Mouse (Mus musculus): ENCODE measurements around the gene Scaf11. TPM values are rescaled to one million over a fixed set of nuclear protein-coding genes. Genes with fewer than 3 reads are reported as not detected.

Scaf11 gene
- polyA plus RNA-seq, 1 experiment, result 152 TPM

DNA sequence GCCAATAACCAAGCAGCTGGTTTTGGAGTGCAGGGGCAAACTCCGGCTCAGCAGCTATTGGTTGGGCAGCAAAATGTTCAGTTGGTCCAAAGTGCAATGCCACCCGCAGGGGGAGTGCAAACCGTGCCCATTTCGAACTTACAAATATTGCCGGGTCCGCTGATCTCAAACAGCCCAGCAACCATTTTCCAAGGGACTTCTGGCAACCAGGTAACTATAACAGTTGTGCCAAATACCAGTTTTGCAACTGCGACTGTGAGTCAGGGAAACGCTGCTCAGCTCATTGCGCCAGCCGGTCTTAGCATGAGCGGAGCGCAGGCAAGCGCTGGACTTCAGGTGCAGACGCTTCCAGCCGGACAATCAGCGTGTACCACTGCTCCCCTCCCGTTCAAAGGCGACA is 89.3 kb downstream of the Scaf11 start:
- peaks cover 35% of the 10 kb centered on the region for H3K36me3 ChIP-seq (ENCODE audit: control insufficient read depth, insufficient read depth, low read length, poor library complexity, severe bottlenecking)
- no peak overlapping the region for H3K4me3 ChIP-seq (ENCODE audit: low read depth, low read length)
- H3K9ac ChIP-seq (ENCODE audit: low read depth, poor library complexity, severe bottlenecking), result no peak overlapping the region
- H3K27me3 ChIP-seq (ENCODE audit: control insufficient read depth, insufficient read depth, low read length, poor library complexity, severe bottlenecking), result no peaks in the 10 kb centered on the region
- no peaks in the 10 kb centered on the region for H3K4me1 ChIP-seq (ENCODE audit: control insufficient read depth, insufficient read depth, low read length)
- TF ChIP-seq CTCF (IDR thresholded peaks at IDR 0.05; ENCODE audit: low read depth, low read length) (no peak), POLR2A (IDR thresholded peaks at IDR 0.05; ENCODE audit: insufficient read depth, low read length) (no peak), EP300 (IDR thresholded peaks at IDR 0.05; ENCODE audit: insufficient read depth, low read depth, low read length) (no peak)
- H3K9me3 ChIP-seq (replicated peaks; ENCODE audit: control insufficient read depth, insufficient read depth, low read length, poor library complexity, severe bottlenecking), result no peaks in the 10 kb centered on the region
- H3K27ac ChIP-seq (ENCODE audit: insufficient read depth, low read length), result no peak overlapping the region

DNA sequence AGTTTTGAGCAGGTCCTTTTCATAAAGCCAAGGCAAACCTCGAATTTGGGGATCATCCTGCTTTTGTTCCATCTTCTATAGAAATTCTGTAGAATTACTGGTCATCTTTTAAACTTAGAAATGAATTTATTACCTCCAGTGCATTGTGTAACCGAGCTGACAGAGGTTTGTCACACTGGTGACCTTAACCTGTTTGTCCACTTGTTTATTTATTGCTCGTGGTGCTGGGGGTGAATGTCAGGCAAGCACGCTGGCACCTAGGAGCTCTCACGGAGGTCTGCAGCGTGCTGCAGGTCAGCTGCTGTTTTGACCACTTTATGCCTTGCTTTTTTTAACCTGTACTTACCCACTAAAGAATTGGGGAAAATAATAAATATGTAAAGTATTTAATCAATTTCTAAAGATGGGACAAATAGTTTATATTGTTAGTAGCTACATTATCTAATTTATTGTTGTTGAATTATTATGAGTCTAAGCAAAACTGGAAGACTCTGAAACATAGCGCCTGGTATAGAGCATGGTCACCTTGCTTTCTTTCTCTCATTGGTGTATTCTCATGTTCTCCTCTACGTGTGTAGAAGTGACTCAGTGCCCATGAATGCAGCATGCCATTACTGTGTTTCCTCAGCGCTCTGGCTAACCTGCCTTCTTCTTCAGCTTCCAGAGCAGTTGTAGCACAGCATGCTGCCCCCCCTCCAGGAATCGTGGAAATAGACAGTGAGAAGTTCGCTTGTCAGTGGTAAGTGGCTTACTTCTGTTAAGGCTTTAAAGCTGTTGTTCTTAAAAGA is 94.3 kb downstream of the Scaf11 start:
- Histone ChIP-seq H3K4me3 (ENCODE audit: low read depth, low read length) (no peak overlapping the region), H3K27me3 (ENCODE audit: control insufficient read depth, insufficient read depth, low read length, poor library complexity, severe bottlenecking) (no peaks in the 10 kb centered on the region), H3K36me3 (ENCODE audit: control insufficient read depth, insufficient read depth, low read length, poor library complexity, severe bottlenecking) (peaks cover 40% of the 10 kb centered on the region), H3K27ac (ENCODE audit: insufficient read depth, low read length) (no peak overlapping the region), H3K4me1 (ENCODE audit: control insufficient read depth, insufficient read depth, low read length) (no peaks in the 10 kb centered on the region), H3K9me3 (replicated peaks; ENCODE audit: control insufficient read depth, insufficient read depth, low read length, poor library complexity, severe bottlenecking) (no peaks in the 10 kb centered on the region), H3K9ac (ENCODE audit: low read depth, poor library complexity, severe bottlenecking) (no peak overlapping the region)
- no peak for TF ChIP-seq EP300 (IDR thresholded peaks at IDR 0.05; ENCODE audit: insufficient read depth, low read depth, low read length)
- no peak for TF ChIP-seq CTCF (IDR thresholded peaks at IDR 0.05; ENCODE audit: low read depth, low read length)
- TF ChIP-seq POLR2A (IDR thresholded peaks at IDR 0.05; ENCODE audit: insufficient read depth, low read length), result no peak

DNA sequence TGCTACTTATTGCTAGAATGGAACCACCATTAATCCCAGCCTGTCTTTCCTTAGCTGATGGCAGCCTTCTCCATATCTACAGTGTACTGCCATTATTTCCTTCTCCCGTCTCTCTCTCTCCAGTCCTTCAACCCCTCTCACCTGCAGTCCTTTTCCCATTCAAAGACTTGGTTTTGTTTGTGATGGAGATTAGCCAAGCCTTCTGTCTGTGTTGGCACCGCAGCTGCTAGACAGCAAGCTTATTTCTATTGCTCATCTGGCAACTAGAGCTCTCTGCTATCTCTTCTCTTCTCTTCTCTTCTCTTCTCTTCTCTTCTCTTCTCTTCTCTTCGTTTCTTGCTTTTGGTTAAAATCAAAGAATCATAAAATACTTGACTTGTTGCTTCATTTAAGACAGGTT is 95.3 kb downstream of the Scaf11 start:
- Histone ChIP-seq H3K9me3 (replicated peaks; ENCODE audit: control insufficient read depth, insufficient read depth, low read length, poor library complexity, severe bottlenecking) (no peaks in the 10 kb centered on the region), H3K27ac (ENCODE audit: insufficient read depth, low read length) (no peak overlapping the region), H3K27me3 (ENCODE audit: control insufficient read depth, insufficient read depth, low read length, poor library complexity, severe bottlenecking) (no peaks in the 10 kb centered on the region), H3K4me3 (ENCODE audit: low read depth, low read length) (no peak overlapping the region), H3K9ac (ENCODE audit: low read depth, poor library complexity, severe bottlenecking) (no peak overlapping the region), H3K36me3 (ENCODE audit: control insufficient read depth, insufficient read depth, low read length, poor library complexity, severe bottlenecking) (peaks cover 38% of the 10 kb centered on the region), H3K4me1 (ENCODE audit: control insufficient read depth, insufficient read depth, low read length) (no peaks in the 10 kb centered on the region)
- TF ChIP-seq POLR2A (IDR thresholded peaks at IDR 0.05; ENCODE audit: insufficient read depth, low read length) (no peak), CTCF (IDR thresholded peaks at IDR 0.05; ENCODE audit: low read depth, low read length) (no peak), EP300 (IDR thresholded peaks at IDR 0.05; ENCODE audit: insufficient read depth, low read depth, low read length) (no peak)

Other genes starting within 250 kb of the Scaf11 start
- gene Arid2, start 173.3 kb downstream of the Scaf11 start, polyA plus RNA-seq (2011; ENCODE audit: insufficient read depth, insufficient read length, low read depth, missing spikeins), result 78.4 and 81.5 TPM in 2 replicates
- gene Slc38a1, start 182.1 kb upstream of the Scaf11 start, polyA plus RNA-seq (2011; ENCODE audit: insufficient read depth, insufficient read length, low read depth, missing spikeins), result 88.4 and 90.3 TPM in 2 replicates
- gene Slc38a2, start 238.9 kb upstream of the Scaf11 start, polyA plus RNA-seq (2011; ENCODE audit: insufficient read depth, insufficient read length, low read depth, missing spikeins), result 158 and 161 TPM in 2 replicates

Data from ES-Bruce4 (cell line).